Mouse (Mus musculus): Measurements from ENCODE around the gene Magi2. TPM values are rescaled to one million over a fixed set of nuclear protein-coding genes. Genes with fewer than 3 reads are reported as not detected.

Gene Magi2
- polyA plus RNA-seq, 1 experiment from 2014 or later = 6.5 TPM

DNA sequence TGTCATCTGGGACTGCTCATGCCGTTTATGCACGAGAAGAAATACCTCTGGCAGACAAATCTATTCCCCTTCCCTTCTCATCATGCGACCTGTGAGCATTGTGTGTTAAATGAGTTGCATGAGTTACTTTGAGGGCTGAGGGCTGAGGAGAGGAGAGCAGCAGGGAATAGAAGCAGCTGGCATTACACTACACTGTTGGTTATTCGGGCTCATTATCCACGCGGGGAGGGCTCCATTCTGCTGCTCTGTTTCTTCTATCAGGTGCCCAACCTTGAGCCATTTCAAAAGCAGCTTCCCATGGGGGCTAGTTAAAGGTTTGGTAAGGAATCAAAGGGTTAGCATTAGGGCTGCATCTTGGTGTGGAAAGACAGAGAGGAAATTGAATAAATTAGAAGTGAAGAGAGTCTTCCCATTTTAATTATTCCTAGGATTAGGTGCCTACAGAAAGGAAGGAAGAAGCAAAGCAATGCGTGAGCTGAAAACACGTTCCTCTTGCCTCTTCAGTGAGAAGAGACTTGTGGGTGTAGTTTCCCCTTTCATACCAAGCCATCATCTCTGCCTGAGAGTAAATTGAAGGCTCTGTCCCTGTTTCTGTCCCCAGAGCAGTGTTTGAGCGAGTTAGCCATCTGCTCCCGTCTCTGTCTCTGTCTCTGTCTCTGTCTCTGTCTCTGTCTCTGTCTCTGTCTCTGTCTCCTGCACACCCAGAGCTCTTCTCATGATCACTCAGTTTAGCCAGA lies 1396.2 kb downstream of the Magi2 start:
- Histone ChIP-seq H3K4me3 (no peak overlapping the region), H3K36me3 (replicated peaks) (no peaks in the 10 kb centered on the region), H3K4me1 (no peaks in the 10 kb centered on the region), H3K27me3 (replicated peaks; ENCODE audit: low read depth, poor library complexity, severe bottlenecking) (no peaks in the 10 kb centered on the region), H3K9me3 (no peaks in the 10 kb centered on the region), H3K27ac (replicated peaks) (no peak overlapping the region)
- DNase-seq (ENCODE audit: low spot score) = no peak
- WGBS = 60% methylated on average over 10 of the region's 10 CpGs

DNA sequence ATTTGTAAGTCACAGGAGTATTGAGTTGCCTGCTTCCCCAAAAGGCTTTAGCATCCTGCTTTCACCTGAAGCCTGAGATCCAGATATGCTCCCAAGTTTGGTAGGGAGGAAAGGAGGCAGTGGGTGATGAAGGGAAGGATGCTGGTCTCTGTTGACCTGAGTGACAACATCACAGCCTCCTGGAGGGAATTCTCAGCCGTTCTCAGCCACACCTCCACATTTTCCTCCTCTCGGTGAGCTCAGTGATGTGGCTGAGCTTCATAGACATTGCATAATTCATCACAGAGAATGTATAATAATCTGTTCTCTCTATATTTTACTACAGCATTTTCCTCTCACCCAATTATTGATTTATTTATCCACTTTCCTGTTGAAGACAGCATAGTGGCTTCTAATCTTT lies 1398.3 kb downstream of the Magi2 start:
- no peaks in the 10 kb centered on the region for H3K27me3 ChIP-seq (replicated peaks; ENCODE audit: low read depth, poor library complexity, severe bottlenecking)
- no peaks in the 10 kb centered on the region for H3K9me3 ChIP-seq
- DNase-seq (ENCODE audit: low spot score) = no peak
- WGBS = 86% methylated on average over 2 of the region's 2 CpGs
- no peaks in the 10 kb centered on the region for H3K36me3 ChIP-seq (replicated peaks)
- H3K4me1 ChIP-seq = no peaks in the 10 kb centered on the region
- no peak overlapping the region for H3K4me3 ChIP-seq
- no peak overlapping the region for H3K27ac ChIP-seq (replicated peaks)

GRCm38 (mm10) chr5:20628954-20629601 lies 1402.2 kb downstream of the Magi2 start:
- WGBS = 74% methylated on average over 4 of the region's 4 CpGs

DNA sequence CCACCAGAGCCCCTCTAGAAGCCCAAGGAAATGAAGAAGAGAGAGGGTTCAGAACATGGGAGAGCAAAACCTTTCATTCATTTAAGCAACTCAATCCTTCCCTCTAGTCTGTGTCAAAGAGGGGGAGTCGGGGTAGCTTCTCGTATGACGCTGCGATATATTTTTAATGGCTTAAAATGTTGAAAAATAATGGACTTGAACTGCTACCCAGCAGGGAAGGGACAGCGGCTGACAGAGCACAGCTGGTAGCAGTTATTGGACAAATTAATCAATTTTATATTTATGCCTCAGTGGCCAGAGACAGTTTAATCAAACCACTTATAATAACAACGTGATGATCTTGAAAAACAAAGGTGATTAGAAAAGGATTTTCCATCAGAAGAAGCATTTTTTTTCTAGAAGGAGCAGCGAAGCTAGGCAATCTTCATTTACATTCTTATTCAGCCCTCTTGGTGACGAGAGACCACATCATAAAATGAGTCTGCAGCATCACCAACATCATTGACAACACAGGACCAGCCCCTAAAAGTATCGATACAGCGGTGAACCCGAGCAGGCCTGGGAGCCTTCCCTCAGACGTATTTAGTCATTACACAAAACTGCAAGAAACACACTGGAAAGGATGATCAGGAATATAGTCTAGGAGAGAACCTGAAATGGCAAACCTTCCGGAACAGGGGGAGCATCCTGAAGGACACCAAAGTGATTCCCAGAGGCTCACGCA lies 1407.4 kb downstream of the Magi2 start:
- 83% methylated on average over 14 of the region's 14 CpGs for WGBS
- peaks cover 5% of the 10 kb centered on the region; the same call in 1 of the 2 replicates for H3K4me1 ChIP-seq
- no peaks in the 10 kb centered on the region for H3K27me3 ChIP-seq (replicated peaks; ENCODE audit: low read depth, poor library complexity, severe bottlenecking)
- H3K36me3 ChIP-seq (replicated peaks) = no peaks in the 10 kb centered on the region
- no peaks in the 10 kb centered on the region for H3K9me3 ChIP-seq
- no peak overlapping the region for H3K27ac ChIP-seq (replicated peaks)
- no peak for DNase-seq (ENCODE audit: low spot score)
- no peak overlapping the region for H3K4me3 ChIP-seq

More at GRCm38 (mm10) chr5:20628954-20629601, 1402.2 kb downstream of the Magi2 start:
- Histone ChIP-seq H3K4me1 (no peaks in the 10 kb centered on the region; the same call in 1 of the 2 replicates), H3K36me3 (replicated peaks) (no peaks in the 10 kb centered on the region), H3K27me3 (replicated peaks; ENCODE audit: low read depth, poor library complexity, severe bottlenecking) (no peaks in the 10 kb centered on the region), H3K9me3 (no peaks in the 10 kb centered on the region), H3K27ac (replicated peaks) (no peak overlapping the region), H3K4me3 (no peak overlapping the region)
- no peak for DNase-seq (ENCODE audit: low spot score)

DNA sequence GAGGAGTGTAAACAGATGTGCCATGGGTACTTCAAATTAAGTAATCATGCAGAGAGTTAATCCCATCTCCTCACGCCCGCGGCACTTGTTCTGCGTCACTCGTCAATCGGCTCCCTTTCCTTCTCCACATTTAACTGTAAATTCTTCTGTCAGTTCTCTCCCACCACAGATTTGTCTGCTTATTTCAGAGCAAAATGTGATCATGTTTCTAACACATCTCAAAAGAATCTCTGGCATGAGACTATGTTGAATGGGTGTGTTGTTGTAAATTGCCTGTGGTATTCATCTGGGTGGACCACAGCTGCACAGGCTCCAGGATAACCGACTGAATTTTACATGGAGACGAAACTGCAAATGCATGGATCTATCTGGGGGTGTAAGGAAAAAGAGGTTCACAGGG lies 1408.0 kb downstream of the Magi2 start:
- Histone ChIP-seq H3K4me1 (peaks cover 5% of the 10 kb centered on the region; the same call in 1 of the 2 replicates), H3K27ac (replicated peaks) (no peak overlapping the region), H3K36me3 (replicated peaks) (no peaks in the 10 kb centered on the region), H3K9me3 (no peaks in the 10 kb centered on the region), H3K27me3 (replicated peaks; ENCODE audit: low read depth, poor library complexity, severe bottlenecking) (no peaks in the 10 kb centered on the region), H3K4me3 (no peak overlapping the region)
- whole genome bisulfite sequencing = 85% methylated on average over 8 of the region's 8 CpGs
- no peak for DNase-seq (ENCODE audit: low spot score)

DNA sequence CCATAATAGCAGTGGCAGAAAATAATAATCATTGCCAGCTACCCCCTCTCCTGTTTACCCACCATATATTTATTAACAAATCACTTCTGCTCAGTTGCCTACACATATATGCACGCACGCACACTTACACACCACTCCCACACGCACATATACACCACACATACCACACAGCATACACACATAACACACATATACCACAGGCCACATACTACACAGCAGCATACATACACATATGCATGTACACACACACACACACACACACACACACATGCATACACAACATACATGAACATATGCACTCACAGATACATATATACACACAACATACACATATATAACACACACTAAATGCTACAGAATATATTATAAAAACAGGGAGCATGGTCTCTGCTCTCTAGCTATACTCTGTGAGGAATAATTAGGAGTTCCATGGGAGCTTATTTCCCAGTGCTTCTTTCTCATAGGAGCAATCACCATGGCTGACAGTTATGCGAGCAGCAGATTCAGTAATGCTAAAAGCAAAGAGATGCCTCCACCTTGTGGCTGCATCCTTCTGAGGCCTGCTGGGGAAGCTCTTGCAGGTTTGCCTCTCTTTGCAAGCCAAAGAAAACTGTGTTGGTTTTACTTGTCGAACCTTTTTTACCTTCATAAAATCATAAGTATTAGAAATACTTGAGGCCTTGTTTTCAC lies 1410.6 kb downstream of the Magi2 start:
- H3K27me3 ChIP-seq (replicated peaks; ENCODE audit: low read depth, poor library complexity, severe bottlenecking) = no peaks in the 10 kb centered on the region
- H3K4me1 ChIP-seq = peaks cover 5% of the 10 kb centered on the region; the same call in 1 of the 2 replicates
- H3K27ac ChIP-seq (replicated peaks) = no peak overlapping the region
- no peaks in the 10 kb centered on the region for H3K9me3 ChIP-seq
- no peaks in the 10 kb centered on the region for H3K36me3 ChIP-seq (replicated peaks)
- no peak overlapping the region for H3K4me3 ChIP-seq
- no peak for DNase-seq (ENCODE audit: low spot score)
- WGBS = 85% methylated on average over 5 of the region's 5 CpGs

DNA sequence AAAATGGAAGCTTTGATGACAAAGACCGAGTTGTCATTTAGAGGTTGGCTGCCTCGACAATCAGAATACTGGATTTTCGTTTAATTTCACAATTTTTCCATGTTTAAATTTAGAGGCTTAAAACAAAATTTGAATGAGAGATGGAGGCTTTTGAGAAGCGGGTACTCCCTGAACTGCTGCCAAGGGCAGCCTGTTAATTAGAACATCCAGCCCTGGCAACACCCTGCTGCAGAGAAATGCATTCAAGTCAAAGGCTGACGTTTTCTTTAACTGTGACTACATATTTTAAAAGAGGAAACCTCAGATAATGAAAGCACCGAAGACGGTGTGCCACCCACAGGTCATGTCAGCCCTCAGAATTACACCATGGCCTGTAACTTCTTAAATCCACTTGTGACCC lies 1415.4 kb downstream of the Magi2 start:
- no peaks in the 10 kb centered on the region for H3K9me3 ChIP-seq
- no peaks in the 10 kb centered on the region for H3K27me3 ChIP-seq (replicated peaks; ENCODE audit: low read depth, poor library complexity, severe bottlenecking)
- no peak overlapping the region for H3K4me3 ChIP-seq
- WGBS = 84% methylated on average over 7 of the region's 7 CpGs
- no peak overlapping the region for H3K27ac ChIP-seq (replicated peaks)
- DNase-seq (ENCODE audit: low spot score) = no peak
- no peaks in the 10 kb centered on the region for H3K4me1 ChIP-seq
- H3K36me3 ChIP-seq (replicated peaks) = no peaks in the 10 kb centered on the region

DNA sequence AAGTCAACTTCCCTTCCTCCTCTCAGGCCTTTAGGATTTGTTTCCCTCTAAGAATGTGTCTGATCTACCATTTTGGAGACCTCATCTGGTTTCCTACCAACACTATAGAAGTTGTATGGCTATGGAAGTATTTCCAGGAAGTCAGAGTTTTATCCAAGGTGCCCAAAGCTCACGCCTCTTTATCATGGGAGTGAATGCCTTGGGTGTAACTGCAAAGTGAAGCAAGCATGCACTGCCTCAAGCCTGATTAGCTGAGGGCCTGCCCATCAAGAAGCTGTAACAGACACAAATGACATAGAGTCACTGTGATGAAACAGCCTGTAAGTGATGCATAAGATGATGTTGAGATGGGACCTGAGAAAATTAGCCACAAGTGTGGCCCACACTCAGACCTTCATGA lies 1416.9 kb downstream of the Magi2 start:
- 85% methylated on average over 1 of the region's 1 CpGs for WGBS

GRCm38 (mm10) chr5:20646947-20647346 lies 1420.1 kb downstream of the Magi2 start:
- Histone ChIP-seq H3K4me3 (no peak overlapping the region), H3K4me1 (no peaks in the 10 kb centered on the region), H3K9me3 (0 out of 2 replicates have a peak, but pooled peaks cover 5% of the 10 kb centered on the region), H3K36me3 (replicated peaks) (no peaks in the 10 kb centered on the region), H3K27ac (replicated peaks) (no peak overlapping the region), H3K27me3 (replicated peaks; ENCODE audit: low read depth, poor library complexity, severe bottlenecking) (no peaks in the 10 kb centered on the region)
- DNase-seq (ENCODE audit: low spot score) = no peak
- 90% methylated on average over 3 of the region's 3 CpGs for WGBS

More for the DNA sequence above, 1416.9 kb downstream of the Magi2 start:
- DNase-seq (ENCODE audit: low spot score) = no peak
- Histone ChIP-seq H3K4me1 (no peaks in the 10 kb centered on the region), H3K27me3 (replicated peaks; ENCODE audit: low read depth, poor library complexity, severe bottlenecking) (no peaks in the 10 kb centered on the region), H3K27ac (replicated peaks) (no peak overlapping the region), H3K9me3 (no peaks in the 10 kb centered on the region), H3K4me3 (no peak overlapping the region), H3K36me3 (replicated peaks) (no peaks in the 10 kb centered on the region)

GRCm38 (mm10) chr5:20653425-20654185 lies 1426.8 kb downstream of the Magi2 start:
- WGBS = 76% methylated on average over 11 of the region's 11 CpGs

DNA sequence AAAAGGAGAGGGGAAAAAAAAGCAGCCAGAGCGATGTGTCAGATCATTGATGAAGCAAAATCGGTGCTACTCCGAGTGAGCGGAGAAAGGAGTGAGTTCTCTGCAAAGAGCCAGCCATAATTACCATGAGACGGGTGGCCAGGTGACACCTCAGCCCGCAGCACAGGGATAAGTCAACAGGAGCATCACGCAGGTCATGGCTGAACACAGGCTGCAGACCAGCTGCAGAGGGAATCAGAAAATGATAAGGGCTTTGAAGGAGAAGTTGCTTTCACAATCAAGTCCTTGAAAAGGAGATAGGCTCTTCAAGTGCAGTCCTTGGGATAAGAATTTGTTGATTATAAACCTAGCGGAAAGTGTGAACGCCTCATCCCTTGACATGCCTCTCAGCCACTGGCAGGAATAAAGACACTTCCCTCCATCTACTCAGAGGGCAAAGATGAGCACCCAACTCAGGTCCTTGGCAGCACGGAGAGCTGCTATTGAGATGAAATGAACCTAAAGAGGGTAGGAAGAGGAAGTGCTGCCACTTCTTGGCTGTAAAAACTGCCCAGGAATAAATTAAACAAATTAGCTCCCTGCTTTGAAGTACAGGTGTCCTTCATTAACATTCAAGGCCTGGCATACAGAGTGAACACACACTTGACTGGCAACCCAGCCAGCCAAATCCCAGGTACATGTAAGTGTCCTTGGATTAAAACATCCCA lies 1428.1 kb downstream of the Magi2 start:
- Histone ChIP-seq H3K4me1 (0 out of 2 replicates have a peak, but pooled peaks cover 2% of the 10 kb centered on the region), H3K9me3 (no peaks in the 10 kb centered on the region), H3K27me3 (replicated peaks; ENCODE audit: low read depth, poor library complexity, severe bottlenecking) (no peaks in the 10 kb centered on the region), H3K36me3 (replicated peaks) (no peaks in the 10 kb centered on the region), H3K4me3 (no peak overlapping the region), H3K27ac (replicated peaks) (no peak overlapping the region)
- DNase-seq (ENCODE audit: low spot score) = no peak
- WGBS = 83% methylated on average over 10 of the region's 10 CpGs

More at GRCm38 (mm10) chr5:20653425-20654185, 1426.8 kb downstream of the Magi2 start:
- 0 out of 2 replicates have a peak, but pooled peaks cover 5% of the 10 kb centered on the region for H3K9me3 ChIP-seq
- no peak overlapping the region for H3K4me3 ChIP-seq
- no peaks in the 10 kb centered on the region for H3K4me1 ChIP-seq
- no peaks in the 10 kb centered on the region for H3K36me3 ChIP-seq (replicated peaks)
- H3K27me3 ChIP-seq (replicated peaks; ENCODE audit: low read depth, poor library complexity, severe bottlenecking) = no peaks in the 10 kb centered on the region
- no peak overlapping the region for H3K27ac ChIP-seq (replicated peaks)
- no peak for DNase-seq (ENCODE audit: low spot score)

All from embryonic facial prominence, embryonic 10.5 days (tissue).